Mouse (Mus musculus) thymus, postnatal 14 days (tissue): ENCODE data around the gene Arf3.
A peak's percentile ranks its signal among the peaks of the same experiment; 100 is the strongest.
"Not testable (repeated sequence)": the region's sequence is repeated elsewhere in the genome, so short reads cannot be mapped to it uniquely, and the experiment has no call there.

Experiments
- DNase-seq: peaks from one replicate; pipeline ENCODE4 v3.0.0; 2021

Arf3 gene

DNA sequence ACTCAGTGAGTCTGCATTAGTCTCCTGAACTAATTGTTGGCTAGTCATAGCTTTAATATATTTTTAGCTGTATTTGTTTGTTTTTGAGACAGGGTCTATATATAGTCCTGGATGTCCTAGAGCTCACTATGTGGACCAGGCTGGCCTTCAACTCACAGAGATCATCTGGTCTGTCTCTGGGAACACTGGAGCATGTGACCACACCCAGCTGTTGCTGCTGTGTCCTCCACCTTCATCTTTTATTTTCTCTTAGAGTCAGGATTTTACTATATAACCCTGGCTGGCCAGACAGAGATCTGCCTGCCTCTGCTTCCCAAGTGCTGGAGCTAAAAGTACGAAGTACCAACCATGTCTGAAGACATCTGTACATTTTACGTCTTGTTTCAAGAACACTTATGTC lies 13.9 kb downstream of the Arf3 start:
- no peak for DNase-seq

DNA sequence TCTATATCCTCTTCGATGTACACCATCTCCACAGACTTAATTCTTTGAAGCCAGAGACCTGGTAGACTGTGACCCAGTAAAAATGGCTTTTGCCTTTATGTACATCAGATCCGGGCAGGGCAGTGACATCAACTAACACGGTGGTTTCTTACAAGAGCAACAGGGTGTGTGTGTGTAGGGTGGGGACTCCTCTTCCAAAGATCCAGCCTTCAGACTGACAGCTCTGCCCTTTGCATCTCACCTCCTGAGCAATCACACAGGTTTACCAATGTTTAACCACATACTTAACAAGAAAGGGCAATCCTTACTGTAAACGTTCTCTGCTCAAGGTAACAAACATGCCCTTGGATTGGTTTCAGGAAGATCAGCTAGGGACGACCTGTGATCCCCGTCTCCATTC lies 15.7 kb downstream of the Arf3 start:
- DNase-seq, result no peak

DNA sequence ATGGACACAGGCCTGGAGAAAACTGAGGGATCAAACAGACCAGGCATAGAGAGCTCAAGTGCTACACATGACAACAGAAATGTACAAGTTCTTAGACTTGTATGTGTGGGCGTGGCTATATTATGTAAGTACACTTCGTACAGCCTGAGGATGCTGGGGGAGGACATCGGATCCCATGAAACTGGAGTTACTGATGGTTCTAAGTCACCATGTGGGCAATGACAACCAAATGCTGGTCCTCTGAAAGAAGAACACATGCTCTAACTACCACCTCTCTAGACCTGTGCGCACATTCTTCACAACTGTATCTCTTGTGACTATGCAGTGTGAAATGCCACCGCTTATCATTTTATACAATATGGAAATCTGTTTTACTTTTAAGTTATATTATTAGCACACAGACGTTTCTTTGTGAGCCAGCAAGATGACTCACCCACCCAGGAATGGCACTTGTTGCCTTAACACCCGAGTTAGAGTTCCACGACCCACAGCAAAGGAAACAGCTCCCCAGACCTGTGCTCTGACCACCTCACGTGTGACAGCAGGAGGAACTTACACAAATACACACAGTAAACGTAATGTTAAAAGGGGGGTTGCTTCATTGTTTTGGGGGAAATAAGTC lies 16.6 kb downstream of the Arf3 start:
- DNase-seq, result no peak

DNA sequence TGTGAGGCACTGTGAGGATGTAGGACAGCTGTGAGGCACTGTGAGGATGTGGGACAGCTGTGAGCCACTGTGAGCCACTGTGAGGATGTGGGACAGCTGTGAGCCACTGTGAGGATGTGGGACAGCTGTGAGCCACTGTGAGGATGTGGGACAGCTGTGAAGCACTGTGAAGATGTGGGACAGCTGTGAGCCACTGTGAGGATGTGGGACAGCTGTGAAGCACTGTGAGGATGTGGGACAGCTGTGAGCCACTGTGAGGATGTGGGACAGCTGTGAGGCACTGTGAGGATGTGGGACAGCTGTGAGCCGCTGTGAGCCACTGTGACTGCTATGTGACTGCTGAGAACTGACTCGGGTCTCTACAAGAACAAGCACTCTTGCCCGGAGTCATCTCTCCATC lies 19.2 kb downstream of the Arf3 start:
- DNase-seq, result not testable (repeated sequence)

DNA sequence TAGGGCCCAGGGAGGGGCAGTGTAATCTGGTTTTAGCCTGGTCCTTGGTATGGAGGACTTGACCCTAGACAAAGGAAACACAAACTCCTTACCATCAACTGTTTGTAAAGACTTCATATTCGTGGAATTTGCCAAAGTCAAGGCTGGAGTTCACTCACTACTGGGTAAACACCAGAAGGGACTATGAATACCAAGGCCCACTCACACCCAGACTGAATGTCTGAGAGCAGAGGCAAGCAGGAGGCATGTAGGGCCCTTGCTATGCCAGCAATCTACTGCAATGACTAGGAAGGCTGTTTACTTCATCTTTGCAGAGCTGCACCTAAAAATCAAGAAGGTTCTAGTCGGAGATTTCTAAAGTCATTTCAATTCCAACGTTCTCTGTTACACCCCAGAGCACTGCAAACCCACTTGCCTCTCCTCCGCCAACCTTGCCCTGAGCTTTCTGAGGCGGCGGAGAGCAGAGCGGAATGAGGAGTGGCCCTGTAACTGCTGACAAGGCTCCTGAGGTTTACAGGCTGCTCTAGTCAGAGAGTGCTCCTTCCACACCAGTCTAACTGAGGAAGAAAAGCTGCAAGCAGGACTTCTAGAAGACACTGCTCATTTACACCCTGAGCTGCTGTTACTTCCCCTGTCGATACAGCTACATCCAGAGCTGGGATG lies 20.1 kb downstream of the Arf3 start:
- no peak for DNase-seq

DNA sequence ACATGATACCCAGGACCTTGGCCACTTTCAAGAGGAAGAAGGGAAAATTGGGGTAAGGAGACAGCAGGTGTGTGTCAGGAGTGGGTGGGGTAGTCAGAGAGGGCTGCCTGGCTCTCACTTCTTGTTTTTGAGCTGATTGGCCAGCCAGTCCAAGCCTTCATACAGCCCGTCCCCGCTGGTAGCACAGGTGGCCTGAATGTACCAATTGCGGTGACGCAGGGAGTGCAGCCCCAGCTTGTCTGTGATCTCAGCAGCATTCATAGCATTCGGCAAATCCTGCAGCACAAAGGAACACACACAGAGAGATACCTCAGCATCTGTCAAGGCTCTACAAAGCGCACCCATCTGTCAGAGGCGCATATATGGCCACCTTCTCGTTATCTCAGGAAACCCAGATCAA lies 22.8 kb downstream of the Arf3 start:
- DNase-seq, result no peak

DNA sequence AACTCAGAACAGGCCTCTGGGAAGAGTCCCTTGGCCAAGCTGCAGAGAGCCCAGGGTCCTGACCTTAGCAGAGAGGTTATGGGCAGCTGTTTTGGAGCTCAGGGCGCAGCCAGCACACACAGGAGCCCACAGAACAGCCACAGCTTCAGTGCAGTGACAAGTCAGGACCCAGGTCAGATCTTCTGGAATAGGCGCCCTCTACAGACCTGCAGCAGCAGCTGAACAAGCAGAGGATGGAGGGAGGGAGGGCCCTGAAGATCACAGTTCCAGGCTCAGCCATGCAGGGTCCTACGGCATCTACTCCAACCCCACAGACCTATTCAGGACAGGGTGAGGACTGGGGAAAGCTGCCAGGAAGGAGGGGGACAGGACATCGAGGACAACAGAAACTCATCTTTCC lies 24.2 kb downstream of the Arf3 start:
- DNase-seq, result no peak

DNA sequence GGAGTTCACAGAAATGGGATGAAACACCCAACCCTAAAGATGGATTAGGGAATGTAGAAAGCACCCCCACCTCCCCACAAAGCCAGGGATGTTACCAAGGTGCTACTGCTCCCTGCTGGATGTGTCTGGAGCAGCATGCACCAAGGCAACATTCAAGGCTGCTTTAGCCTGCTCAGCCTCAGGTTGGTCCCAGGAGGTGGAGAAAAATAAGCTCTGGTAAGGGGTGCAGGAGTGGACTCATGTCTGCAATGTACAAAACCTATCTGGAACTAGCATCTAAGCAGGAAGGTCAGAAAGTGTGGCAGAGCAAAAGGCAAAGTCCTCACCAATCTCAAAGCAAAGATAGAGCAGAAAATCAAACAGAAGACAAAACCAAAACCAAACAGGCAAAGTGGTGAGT lies 25.1 kb downstream of the Arf3 start:
- DNase-seq, result peak; percentile 41

DNA sequence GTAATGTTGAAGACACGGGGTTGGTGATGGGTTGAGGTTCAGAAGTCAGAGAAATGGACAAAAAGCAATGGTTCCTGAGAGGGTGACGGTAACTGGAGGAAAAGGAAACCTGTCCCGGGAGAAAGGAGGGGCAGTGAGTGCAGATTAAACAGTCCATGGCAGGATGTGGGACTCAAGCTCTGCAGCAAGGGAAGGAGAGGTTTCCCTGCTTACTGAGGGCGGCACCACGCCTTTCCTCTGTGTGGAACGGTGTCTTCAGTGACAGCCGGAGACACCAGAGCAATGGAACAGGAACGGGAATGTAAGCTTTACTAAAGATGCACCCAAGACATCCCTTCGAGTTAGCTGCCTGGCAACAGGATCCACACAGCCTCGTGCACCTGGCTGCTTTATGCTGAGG lies 26.5 kb downstream of the Arf3 start:
- no peak for DNase-seq

DNA sequence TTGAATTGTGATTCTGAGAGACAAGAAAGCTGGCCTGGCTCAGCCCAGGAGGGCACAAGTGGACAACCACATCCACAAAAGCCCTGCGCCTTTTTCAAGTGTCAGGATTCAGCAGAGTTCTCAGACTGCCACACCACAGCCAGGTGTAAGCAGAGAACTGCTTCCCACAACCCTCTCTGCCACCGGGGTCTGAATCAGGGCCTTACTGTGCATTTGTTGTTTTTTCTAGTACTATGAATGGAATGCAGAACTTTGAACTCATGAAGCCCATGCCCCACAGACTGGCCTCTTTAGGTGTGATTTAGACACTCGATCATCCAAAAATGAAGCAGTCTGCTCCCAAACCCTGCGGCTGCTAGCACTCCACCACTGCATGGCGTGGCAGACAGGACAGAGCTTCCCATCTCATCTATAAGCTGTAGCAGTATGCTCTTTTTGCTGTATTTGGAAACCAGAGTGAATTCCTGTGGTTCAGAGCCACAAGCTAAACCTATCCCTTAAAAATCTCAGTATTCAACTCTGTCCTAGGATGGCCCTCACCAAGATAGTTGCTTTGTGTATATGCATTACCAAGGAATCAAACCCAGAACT lies 28.9 kb downstream of the Arf3 start:
- DNase-seq, result no peak

DNA sequence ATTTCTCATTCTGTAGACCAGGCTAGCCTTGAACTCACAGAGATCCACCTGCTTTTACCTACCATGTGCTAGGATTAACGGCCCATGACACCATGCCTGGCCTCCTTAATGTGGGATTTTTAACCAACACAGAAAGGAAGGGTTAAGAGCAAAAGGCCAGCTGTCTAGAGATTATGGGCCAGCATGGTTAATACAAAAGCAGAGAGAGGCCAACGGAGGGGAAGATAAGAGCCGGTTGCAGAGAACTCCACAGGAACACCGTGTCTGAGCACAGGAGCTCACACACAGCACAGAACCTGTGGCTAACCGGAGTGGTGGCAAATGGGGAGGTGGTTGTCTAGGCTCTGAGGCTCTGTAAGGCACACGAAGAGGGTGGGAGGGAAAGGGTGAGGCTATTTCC lies 29.6 kb downstream of the Arf3 start:
- no peak for DNase-seq

DNA sequence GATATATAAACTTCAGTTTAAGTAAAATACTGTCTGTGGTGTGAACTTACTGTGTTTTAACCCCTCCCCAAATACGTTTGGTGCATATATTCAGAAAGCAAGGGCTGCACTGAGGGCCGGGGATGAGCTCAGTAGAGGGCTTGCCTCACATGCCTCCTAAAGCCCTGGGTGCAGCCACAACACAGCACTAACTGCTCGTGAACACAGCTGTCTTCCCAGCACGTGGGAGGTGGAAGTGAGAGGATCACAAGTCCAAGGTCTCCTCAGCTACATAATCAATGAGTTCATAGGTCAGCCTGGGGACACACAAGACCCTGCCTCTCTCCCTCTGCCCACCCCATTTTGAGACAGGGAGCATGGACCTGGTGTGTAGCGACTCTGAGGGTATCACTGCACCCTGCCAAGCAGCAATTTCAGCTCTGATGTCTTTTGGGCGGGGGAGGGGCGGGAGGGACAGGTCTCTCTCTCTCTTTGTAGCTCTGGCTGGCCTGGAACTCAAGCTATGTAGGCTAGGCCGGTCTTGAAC lies 30.9 kb downstream of the Arf3 start:
- no peak for DNase-seq

DNA sequence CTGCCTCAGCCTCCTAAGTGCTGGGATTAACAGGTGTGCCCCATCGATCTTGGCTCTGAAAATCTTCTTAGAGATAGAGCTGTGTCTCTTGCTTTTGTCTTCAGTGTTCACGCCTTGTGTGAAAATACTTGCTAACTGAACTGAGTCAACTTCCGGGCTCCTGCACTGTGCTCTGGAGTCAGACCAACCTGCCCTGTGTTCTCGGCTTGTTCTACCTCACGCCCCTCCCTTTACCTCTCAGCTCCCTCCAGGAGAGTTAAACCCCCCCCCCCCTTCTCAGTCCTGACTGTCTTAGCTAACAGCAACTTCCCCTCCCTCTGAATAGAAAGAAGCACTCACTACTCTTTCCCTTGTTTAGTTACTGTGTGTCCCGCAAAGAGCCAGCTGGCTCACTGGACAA lies 32.2 kb downstream of the Arf3 start:
- DNase-seq, result no peak

DNA sequence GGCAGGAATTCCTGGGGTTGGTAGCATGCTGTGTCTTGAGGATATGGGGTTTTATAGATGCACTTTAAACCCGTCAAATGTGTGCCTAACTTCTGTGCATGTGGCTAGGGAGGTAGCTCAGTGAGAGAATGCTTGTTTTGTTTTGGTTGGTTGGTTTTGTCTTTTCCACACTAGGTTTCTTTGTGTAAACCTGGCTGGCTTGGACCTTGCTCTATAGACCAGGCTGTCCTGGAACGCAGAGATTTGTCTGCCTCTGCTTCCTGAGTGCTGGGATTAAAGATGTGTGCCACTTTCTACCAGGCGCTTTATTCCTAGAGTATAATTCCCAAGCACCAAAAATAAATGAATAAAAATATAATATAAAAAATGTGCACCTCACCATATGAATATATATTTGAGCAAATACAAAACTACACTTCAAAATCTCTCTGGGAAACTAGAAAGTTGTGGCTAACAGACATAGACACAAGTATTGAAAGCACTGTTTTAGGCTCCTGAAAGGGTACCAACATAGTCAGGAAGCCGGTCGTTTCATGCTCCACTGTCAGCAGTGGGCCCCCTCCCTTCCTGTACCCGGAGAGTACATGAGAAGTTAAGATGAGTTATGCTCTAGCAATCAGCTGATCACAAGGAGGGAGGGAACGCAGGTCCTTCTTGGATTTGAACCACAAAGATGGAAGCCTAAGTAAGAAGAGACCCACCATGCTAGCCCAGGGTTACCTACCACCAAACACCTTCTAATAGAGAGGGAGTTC lies 33.0 kb downstream of the Arf3 start:
- DNase-seq, result no peak

DNA sequence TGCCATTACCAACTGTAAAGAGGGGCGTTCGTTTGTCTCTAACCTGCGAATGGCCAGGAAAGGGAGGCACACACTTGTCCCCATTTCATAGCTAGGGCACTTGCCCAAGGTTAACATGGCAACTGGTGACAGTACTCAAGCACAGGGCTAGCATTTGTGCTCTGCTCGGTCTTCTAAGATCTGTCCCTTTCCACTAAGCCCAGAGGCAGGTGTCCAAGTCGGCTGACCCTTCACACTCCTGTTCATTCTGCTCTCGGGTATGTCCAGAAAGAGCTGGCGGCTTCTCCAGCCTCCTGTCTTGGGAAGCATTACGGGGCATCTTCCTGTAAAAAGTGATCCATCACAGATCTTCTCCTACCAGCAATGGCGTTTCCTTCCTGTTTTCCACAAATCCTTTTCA lies 34.6 kb downstream of the Arf3 start:
- no peak for DNase-seq

DNA sequence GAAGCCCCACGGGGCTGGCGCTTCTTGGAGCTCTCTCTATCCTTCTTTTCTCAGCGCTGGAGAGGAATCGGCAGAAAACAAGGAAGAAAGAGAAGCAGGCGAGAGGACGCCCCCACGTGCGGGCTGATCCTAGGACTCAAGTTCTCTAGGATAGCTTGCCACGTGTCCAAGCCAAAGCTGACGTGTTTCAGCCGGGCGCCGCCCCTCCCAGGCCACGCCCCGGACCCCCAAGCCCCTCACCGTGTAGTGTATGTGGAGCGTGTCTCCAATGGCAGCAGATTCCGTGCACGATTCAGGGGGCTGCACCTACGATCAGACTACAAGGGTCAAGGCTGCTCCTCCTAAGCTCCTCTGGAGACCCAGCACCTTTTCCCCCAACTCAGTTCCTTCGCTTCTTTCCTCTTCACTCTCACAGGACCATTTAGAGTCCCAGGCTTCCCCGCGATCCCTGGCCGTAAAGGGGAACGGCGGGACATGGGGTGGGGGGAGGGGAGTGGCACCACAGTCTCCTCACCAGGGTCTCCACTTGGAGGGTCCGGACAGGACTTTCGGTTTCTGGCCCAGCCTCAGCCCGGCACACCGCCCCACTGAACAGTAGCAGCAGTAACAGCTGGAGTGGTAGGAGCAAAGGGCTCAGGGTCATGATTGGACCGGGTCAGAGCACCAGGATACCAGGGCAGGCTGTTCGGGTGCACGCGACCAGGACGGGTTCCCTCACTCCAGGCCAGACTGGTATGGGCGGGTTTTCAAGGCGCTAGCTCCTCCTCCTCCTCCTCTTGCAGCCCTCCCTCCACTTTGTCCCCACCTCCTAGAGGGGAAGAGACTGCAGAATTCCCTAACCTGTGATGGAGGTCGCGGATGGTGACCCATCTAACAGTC lies 35.3 kb downstream of the Arf3 start, which contains the start of gene Fkbp11:
TSS of gene Fkbp11 (minus strand) at position 756 of the 879 bp plus-strand sequence.
- peak; percentile 22 for DNase-seq

DNA sequence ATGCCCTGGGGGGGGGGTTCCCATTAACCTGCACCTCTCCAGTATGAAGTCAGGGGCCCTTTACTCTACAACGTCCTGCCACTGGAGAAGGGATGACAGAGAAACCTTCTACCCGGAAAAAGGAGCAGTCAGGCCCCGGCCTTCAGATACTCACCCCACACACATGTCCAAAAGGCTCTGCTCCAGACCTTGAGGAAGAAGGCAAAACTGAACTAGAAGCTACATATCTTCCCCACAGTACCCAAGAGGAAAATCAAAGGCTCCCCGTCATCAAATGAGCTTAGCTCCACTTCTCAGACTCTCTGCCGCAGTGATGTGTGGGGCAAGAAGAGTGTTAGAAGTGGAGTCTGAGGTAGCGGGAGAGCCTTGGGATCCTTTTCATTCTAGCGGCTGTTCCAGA lies 36.3 kb downstream of the Arf3 start:
- DNase-seq, result no peak

DNA sequence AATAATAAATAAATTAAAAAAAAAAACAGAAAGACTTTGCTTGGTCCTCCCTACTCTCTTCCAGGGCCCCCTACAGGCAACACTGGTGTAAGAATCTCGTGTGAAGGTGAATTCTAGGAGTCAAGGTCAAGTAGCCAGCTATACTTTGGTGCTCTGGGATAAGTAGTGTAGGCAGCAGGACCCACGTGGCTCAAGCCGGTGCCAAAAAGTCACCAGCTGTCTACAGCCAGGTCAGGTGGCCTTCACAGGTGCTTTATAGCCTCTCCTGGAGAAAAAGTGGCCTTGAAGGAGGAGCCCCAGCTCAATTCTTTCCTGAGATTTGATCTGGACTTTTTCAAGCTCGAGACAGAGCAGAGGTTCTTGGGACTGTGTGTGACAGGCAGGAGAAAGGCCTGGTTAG lies 36.9 kb downstream of the Arf3 start:
- DNase-seq, result no peak

DNA sequence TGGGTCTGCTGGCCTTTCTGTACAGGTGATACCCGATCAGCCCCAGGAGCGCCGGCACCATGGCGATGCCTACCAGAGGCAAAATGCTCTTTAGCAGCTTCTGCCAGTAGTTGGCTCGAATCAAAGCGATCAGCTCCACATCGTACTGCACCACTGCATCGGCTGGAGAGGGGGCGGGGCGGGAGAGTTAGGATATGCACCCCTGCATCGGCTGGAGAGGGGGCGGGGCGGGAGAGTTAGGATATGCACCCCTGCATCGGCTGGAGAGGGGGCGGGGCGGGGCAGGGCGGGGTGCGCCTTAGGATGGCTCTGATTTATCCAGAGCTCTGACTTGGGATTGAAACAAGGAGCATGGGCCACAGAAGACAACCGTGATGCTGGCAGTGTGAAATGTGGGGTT lies 38.6 kb downstream of the Arf3 start:
- DNase-seq, result no peak

DNA sequence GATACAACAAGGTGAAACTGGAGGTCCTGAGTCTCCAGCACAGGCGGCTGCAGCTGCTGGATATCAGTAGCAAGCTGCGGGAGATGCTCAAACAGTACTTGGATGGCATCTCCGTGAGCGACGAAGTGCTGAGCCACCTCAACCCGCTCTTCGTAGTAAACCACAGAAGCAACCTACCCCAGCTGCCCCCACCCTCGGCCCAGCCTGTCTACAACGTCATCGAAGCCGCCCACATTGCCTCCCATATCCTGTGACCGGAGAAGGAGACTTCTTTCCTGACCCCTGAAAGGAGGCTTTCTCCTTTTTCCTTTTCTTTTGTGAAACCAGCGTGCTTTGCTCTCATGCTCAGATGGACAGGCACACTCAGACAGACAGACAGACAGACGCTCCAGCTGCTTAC lies 40.2 kb downstream of the Arf3 start:
- peak; percentile 47 for DNase-seq

DNA sequence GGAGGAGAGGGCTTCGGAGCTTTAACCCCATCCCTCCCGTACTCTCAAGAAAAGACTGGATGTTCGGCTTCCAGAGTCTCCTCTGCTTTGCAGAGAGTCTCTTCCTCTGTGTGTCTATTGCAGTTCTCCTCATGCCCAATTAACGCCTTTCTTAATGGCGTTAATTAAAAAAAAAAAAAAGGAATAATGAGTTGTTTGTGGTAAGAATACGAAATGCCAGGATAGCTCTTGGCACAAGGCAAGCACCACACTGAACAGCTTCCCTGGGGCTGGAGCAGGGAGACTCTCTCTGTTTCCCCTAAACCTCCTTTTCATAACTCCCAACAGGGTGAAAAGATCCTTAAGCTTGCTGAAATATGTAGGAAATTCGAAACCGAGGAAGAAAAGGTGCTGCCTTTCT lies 40.8 kb downstream of the Arf3 start:
- DNase-seq, result no peak

DNA sequence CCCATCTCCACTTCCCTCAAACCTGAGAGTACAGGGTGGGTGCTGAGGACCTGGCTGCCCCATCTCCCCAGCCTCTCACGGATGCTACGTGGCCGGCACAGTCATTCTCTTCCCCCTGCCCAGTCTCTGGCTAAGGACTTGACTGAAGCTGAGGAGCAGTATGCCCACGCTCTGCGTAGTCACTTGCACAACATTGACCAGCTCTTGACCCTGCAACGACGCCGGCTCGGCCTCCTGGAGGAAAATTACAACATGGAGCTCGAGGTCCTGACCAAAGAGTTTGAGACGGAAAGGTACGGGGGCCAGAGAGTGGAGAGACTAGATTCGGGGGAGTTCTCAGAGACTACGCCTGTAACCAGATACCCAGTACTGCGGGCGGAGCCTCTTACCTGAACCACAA lies 45.7 kb downstream of the Arf3 start:
- DNase-seq, result no peak

DNA sequence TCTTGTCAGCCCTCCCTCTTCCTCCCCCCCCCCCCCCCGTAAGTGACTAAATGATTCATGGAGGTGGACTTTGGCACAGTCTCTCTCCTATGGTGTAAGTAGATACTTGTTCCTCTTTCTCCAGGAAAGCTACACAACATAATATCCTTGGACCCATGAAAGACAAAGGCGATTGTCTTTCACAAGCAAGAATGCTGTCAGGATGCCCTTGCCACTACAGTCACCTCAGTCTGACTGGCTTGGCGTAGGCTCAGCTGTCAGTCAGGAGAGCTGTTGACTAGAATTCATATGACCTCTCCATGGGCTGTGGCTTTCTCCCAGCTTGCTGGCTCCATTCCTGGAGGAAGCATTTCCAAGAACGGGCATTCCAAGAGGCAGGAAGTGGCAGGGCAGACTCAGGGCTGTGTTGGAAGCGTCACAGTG lies 48.8 kb downstream of the Arf3 start:
- no peak for DNase-seq
